Mouse (Mus musculus): ENCODE measurements around the gene Cryba4.

- no peak for TF ChIP-seq CTCF (IDR thresholded peaks at IDR 0.05)
- no peak for TF ChIP-seq POLR2A (IDR thresholded peaks at IDR 0.05; ENCODE audit: insufficient read depth, low read depth, low read length)
Observed at GRCm38 (mm10) chr5:112220203-112220602, 32.1 kb downstream of the Cryba4 start.

All from heart, adult 2 months (tissue).